Mouse (Mus musculus) cortical plate, adult 2 months (tissue): ENCODE data around the gene Upk3b. TPM values are rescaled to one million over a fixed set of nuclear protein-coding genes. Genes with fewer than 3 reads are reported as not detected.
"Not testable (repeated sequence)": the region's sequence is repeated elsewhere in the genome, so short reads cannot be mapped to it uniquely, and the experiment has no call there.

Source experiments
- H3K27ac ChIP-seq: fragments of 200-500 bp; 2 replicates; pipeline ENCODE4 v1.5.1; 2012; ENCODE audit warnings: low read length, control low read depth, inconsistent platforms; ENCODE audit not compliant: insufficient read depth
- H3K4me1 ChIP-seq: fragments of 200-500 bp; 2 replicates; pipeline ENCODE4 v1.6.1; 2011; ENCODE audit warnings: low read length; ENCODE audit not compliant: control insufficient read depth, insufficient read depth
- H3K4me3 ChIP-seq: fragments of 200-500 bp; 2 replicates; pipeline ENCODE4 v1.5.1; 2011; ENCODE audit warnings: mild to moderate bottlenecking, low read length, control low read depth; ENCODE audit not compliant: insufficient read depth
- CTCF ChIP-seq: fragments of 200-500 bp; IDR thresholded peaks from 2 replicates; pipeline ENCODE4 v1.5.1; 2011; ENCODE audit warnings: mild to moderate bottlenecking, control low read depth, low read length; ENCODE audit not compliant: insufficient read depth; ENCODE audit errors: extremely low read depth
- POLR2A ChIP-seq: fragments of 200-500 bp; IDR thresholded peaks from 2 replicates; pipeline ENCODE4 v1.6.1; 2011; ENCODE audit warnings: mild to moderate bottlenecking, low read length, control low read depth; ENCODE audit not compliant: insufficient read depth; ENCODE audit errors: extremely low read depth
- polyA plus RNA-seq: library from polyadenylated mRNA; depleted of rRNA; stranded (reverse); fragments of >200 nt; gene quantifications from 2 replicates; pipeline ENCODE4 v1.2.3, GENCODE M21; 2012

Gene Upk3b
- polyA plus RNA-seq, 1 experiment: not detected

DNA sequence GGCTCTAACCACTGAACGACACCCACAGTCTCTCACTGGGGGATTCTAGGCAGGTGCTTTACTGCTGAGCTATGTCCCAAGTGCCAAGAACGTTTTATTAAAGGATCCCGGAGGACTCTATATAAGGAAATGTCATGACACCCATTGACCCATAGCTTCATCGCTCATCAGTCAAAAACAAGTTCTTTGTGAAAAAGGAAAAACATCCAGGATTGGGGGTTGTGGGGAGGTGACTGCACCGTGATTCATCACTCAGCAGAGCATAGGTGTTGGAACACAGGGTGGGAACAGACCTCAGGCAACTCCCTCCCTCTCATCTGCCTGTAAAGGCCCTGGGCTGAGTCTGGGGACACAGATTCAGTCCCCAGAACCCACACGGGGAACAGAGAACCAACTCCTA, 11.6 kb downstream of the Upk3b start:
- TF ChIP-seq CTCF (no peak), POLR2A (no peak)
- no peak overlapping the region for H3K27ac ChIP-seq
- H3K4me3 ChIP-seq: no peak overlapping the region
- H3K4me1 ChIP-seq: no peaks in the 10 kb centered on the region

DNA sequence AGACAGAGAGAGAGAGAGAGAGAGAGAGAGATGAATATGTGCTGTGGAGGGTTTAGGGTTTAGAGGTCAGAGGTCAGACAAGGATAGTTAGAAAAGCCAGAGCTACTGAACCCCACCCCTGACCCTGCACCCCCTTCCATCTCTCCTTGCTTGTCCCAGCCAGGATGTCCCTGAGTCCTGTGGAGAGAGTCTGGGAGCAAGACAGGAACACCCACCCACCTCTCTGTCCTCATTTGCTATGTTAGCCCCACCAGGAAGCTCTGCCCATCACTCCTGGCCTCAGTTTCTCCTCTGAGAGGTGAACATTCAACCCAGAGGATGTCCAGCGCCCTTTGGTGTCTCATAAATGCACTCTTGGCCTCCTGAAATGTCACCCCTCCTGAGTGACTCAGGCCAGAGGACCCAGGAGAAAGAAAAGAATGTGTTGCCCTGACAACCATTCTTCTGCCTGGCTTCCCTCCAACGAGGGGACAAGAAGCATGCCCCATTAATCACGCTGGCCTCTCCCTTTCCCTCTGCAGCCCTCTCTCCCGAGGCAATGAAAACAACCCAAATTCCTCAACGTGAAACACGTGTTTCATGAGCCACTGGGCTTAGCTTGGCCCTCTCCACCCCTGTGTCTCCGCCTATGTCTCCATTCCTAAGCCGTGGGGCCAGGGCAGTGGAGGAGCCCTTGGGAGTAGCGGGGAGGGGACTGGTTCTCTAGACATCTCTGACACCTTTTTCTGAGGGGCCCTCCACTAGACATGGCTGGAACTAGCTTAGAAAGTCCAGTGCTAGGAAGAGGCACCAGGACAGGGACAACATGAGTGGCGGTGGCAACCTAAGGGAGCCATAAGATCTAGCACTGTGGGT, 13.2 kb downstream of the Upk3b start:
- H3K27ac ChIP-seq: no peak overlapping the region
- TF ChIP-seq CTCF (no peak), POLR2A (no peak)
- no peak overlapping the region for H3K4me3 ChIP-seq
- no peaks in the 10 kb centered on the region for H3K4me1 ChIP-seq

DNA sequence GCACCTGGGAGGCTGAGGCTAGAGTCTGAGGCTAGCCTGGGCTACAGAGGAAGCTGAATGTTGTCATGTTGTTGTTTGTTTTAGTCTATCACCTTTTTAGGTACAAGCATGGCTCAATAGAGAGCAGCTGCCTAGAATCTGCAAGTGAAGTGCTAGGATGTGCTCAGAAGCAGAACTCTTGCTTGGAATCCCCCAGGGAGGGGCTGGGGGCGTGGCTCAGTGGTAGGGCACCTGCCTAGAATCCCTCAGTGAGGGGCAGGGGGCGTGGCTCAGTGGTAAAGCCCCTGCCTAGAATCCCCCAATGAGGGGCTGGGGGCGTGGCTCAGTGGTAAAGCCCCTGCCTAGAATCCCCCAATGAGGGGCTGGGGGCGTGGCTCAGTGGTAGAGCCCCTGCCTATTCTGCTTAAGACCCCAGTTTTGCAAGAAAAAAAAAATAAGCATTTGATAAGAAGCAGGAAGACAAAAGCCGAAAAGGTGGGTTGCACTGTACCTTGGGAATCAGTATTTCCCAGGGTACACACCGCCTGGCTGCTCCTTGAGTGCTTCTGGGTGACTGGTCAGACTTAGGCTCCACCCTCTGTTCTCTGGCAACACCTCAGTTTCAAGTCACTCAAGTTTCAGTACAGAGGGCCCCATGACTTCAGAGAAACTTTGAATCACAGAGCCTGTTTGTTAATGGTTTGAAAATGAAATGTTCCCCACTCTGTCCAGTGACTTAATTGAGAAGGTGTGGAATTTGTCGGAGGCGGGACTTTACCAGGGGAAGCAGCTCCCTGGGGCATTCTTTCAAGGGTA, 14.8 kb downstream of the Upk3b start:
- TF ChIP-seq POLR2A (no peak), CTCF (no peak)
- no peaks in the 10 kb centered on the region for H3K4me1 ChIP-seq
- H3K27ac ChIP-seq: no peak overlapping the region
- no peak overlapping the region for H3K4me3 ChIP-seq

DNA sequence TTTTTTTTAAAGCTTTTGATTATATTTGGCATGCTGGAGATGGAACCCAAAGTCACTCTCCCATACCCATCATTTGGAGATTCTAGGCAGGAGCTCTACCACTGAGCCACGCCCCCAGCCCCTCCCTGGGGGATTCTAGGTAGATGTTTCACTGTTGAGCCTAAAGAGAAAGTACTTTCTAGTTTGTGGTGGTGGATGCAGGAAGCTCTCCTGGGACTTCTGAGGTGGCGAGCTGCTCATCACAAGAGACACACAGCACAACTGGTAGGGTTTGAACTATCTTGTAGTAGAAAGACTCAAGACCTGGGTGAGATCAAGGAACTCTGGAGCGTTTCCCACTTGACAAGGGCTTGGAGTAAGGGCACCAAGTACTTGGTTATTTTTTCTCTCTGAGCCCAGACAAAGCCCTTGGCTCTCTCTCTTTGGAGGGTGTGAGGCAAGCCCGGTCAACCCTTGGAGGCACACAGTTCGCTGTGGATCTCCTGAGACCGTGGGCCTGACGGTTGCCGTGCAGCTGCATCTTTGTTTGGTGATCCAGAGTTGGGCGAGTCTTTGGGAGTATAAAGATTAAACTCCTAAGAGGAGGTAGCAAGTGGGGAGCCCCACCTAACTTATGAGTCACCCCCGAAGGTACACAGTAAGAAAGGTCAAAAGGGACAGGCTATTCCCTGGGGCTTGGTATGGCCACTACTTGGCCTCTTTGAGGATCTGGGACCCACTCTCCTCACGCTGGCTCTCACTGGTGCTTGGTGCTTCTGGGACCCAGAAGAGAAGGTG, 16.2 kb downstream of the Upk3b start, which contains the start of gene Upk3bl:
TSS of gene Upk3bl (plus strand) at position 192 of the 777 bp plus-strand sequence.
- H3K27ac ChIP-seq: no peak within 1 kb of the TSS
- no peaks in the 10 kb centered on the region for H3K4me1 ChIP-seq
- no peak within 1 kb of the TSS for H3K4me3 ChIP-seq
- TF ChIP-seq POLR2A: no peak
- no peak for TF ChIP-seq CTCF

DNA sequence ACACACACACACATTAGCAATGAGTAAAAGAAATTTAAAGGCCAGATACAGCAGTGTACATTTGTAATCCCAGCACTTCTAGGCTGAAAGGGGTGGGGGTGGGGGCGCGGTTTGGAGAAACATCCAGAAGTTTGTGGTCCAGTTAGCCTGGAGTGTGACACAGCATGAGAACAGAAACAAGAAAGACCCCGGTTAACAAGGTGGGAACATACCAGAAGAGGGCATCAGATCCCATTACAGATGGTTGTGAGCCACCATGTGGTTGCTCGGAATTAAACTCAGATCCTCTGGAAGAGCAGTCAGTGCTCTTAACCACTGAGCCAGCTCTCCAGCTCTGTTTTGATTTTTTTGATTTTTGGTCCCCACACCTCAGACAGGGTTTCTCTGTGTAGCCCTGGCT, 17.8 kb downstream of the Upk3b start:
- Histone ChIP-seq H3K27ac (no peak overlapping the region), H3K4me1 (no peaks in the 10 kb centered on the region), H3K4me3 (no peak overlapping the region)
- TF ChIP-seq POLR2A (no peak), CTCF (no peak)

DNA sequence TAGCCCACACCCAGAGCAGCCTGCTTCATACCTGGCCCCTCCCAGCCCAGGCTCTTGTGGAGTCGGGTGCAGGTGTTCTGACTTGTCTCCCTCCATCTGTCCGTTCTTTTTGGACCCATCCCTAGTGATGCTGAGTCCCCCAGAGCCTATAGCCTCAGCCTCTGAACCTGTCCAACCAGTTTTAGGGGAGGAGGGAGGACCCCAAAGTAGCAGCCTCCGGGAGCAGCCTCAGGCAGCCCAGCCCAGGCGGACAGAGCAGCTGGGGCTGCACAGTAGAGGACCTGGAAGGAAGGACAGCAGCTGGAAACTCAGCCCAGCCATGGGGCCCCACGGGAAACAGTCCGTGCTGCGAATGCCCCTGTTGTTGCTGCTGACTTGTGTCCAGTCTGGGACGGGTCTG, 18.8 kb downstream of the Upk3b start:
- Histone ChIP-seq H3K27ac (no peak overlapping the region), H3K4me1 (no peaks in the 10 kb centered on the region), H3K4me3 (no peak overlapping the region)
- TF ChIP-seq POLR2A (no peak), CTCF (no peak)

DNA sequence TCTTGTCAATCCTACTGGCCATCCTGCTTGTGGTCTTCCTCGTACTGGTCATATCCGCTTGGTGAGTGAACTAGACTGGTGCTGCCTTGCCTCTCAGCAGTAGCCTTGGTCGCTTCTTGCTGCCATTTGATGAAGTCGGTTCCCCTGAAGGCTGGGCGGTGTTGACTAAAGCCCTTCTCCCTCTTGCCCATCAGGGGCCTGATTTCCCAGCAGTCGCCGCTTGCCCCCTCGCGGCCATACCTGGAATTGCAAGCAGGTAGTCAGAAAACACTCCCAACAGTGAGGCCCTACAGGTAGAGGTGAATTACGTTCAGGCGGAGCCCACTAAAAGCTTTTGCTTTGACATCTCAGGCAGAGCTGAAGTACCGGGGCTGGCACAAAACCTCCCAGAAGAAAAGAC, 23.3 kb downstream of the Upk3b start:
- no peak overlapping the region for H3K4me3 ChIP-seq
- TF ChIP-seq POLR2A (no peak), CTCF (peak; percentile 86)
- no peak overlapping the region for H3K27ac ChIP-seq
- H3K4me1 ChIP-seq: no peaks in the 10 kb centered on the region

DNA sequence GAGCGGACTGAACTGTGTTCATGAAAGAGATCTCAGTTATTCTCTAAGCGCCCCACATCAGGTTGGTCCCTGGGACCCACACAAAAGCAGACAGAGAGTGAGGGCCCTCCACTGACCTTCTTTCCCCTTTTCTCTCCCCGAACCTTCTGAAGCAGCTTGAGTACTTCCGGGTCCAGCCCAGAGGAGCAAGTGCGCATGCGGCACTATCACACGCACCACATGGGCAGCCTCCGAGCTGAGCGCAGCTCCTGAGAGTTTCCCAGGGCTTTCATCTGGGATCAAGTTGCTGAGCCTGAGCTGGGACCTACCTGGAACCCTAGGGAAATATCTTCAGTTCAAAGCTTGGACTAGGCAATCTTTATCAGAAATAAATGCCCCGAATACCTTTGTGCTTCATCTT, 25.6 kb downstream of the Upk3b start:
- H3K4me3 ChIP-seq: no peak overlapping the region
- no peak overlapping the region for H3K27ac ChIP-seq
- no peaks in the 10 kb centered on the region for H3K4me1 ChIP-seq
- TF ChIP-seq CTCF (no peak), POLR2A (no peak)

DNA sequence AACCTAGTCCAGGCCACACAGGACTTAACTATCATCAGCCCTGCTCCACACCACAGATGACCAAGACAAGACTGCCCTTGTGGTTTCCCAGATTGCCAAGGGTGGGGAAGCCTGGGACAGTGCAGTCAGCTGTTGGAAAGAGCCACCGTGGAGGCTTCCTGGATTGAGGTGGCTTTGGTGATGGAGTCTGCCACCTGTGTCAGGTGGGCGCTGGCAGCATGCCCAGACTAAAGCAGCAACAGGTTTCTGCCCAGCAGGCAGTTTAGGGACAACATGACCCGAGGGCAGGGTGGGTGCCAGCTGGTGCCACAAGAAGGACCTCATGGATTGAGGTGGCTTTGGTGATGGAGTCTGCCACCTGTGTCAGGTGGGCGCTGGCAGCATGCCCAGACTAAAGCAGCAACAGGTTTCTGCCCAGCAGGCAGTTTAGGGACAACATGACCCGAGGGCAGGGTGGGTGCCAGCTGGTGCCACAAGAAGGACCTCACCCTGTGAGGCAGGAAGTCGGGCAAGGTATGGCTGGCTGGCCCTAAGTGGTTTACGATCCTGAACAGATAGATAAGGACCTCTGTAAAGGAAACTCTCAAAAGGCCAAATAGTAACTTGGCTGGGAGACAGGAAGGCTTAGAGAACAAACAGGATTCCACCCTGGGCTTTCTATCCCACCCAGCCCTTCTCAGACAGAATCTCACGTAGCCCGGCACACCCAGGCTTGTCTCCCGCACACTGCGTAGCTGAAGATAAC, 28.3 kb downstream of the Upk3b start:
- not testable (repeated sequence) for H3K27ac ChIP-seq, H3K4me1 ChIP-seq, H3K4me3 ChIP-seq
